Mouse (Mus musculus) left cerebral cortex, postnatal 25 days (tissue): ENCODE data around the gene Tnfrsf14. TPM values are rescaled to one million over a fixed set of nuclear protein-coding genes. Genes with fewer than 3 reads are reported as not detected.

Experiments used
- DNase-seq, 2 experiments: peaks; one replicate each; pipeline ENCODE4 v3.0.0; 2022; ENCODE audit warnings: low spot score in 2 of 2, mixed read lengths in 1 of 2
- intact Hi-C: fragments of 180-260 bp; cut with DNase I; formaldehyde crosslinking; loops from one replicate; pipeline ENCODE4 v1.15.1; 2025
- total RNA-seq, 2 experiments: library from RNA; stranded (reverse); gene quantifications; 2 replicates each; pipeline ENCODE4 v1.2.3; 2021

The Tnfrsf14 gene
- total RNA-seq, 2 experiments from 2014 or later = 1.3 to 1.7 TPM

- intact Hi-C loops = no loop called here
- DNase-seq = no peak
Observed at GRCm38 (mm10) chr4:154952461-154953241, 24.3 kb upstream of the Tnfrsf14 start.

DNA sequence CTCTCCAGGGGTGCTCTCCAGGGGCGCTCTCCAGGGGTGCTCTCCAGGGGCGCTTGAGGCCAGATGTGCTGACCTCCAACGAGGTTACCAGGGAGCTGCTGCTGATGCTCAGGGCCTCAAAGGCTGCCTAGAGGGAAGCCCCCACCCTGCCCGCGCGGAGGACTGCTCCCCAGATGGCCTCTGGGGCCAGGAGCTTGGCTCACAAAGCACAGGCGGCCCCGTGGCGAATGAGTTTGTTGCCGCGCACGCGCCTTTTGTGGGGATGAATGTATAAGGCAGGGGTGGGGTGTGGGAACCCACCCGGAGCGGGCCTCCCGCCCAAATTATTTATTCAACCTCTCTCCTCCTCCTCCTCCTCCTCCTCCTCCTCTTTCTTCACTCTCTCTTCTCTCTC is 21.2 kb upstream of the Tnfrsf14 start:
- DNase-seq = no peak
- intact Hi-C loops = no loop called here

DNA sequence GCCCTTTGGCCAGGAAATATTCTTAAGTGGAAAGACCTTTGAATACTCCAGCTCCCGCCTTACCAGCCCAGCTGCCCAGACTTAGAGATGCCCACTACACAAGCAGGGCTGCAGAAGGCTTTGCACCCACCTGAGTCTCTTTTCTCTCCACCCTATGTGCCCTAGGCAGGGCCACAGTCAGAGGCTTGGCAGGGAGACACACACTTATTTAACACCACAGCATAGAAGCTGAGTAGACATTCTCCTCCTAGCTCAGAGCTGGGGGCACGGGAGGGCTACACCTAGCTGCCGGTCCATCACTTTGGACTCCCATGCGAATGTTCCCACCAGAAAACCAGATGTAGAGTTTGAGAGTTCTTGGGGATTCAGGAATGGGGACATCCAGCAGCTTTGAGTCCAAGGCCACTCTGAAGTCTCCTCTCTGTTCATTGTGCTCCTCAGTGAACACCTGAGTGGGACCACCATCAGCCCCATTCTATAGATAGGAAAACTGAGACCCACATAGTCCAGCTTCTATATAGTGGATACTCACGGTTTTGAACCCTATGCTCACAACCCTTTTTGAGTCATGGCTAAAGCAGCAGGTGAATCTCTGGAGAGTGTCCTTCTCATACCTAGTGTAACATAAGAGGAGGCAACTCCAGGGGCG is 20.7 kb upstream of the Tnfrsf14 start:
- intact Hi-C loops = no loop called here

DNA sequence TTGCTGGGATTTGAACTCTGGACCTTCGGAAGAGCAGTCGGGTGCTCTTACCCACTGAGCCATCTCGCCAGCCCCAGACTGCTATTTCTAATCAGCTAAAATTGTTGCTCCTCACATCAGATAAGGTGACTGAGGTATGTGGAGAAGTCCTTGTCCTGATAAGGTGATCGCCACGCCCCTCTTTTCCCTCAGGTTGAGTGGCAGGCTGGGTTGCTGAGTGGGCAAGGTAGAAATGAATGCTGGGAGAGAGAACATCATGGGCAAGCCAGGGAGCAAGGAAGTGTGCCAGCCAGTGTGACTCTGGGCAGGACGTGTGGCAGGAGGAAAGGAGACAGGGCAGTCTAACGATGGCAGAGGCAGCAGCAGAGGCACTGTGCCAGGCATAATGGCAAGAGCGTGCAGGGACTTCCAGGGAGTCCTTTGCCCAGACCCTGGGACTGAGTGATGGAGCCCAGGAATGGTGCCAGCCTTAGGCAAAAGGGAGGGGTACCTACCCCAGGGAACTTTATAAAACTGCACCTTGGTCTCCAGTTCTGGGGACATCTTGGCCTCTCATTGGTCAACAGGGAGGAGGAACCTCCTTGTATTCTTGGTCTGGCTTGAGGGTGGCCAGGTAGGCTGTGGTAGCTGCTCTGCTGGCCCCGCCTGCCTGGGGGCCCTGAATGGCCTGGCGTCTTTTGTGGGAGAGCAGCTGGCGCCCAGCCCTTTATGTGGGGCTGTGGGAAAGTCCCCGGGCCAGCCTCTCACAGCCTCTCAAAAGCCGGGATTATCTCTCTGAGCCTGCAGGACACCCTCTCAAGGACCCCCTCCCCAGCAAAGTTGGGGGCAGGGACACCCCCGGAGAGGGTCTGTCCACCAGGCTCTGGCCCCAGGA is 19.9 kb upstream of the Tnfrsf14 start:
- intact Hi-C loops = no loop called here
- peak; percentile 40 to 55 for DNase-seq

More for the DNA sequence above, 20.7 kb upstream of the Tnfrsf14 start:
- no peak for DNase-seq

GRCm38 (mm10) chr4:154946319-154946718 is 18.0 kb upstream of the Tnfrsf14 start:
- intact Hi-C loops = no loop called here
- peak in 1 of 2 experiments; percentile 71 for DNase-seq

GRCm38 (mm10) chr4:154944121-154944590 is 15.8 kb upstream of the Tnfrsf14 start:
- intact Hi-C loops = loop anchor here (1.0 to 5.0 kb wide), 3 partner anchors 20 to 66 kb away; partner anchors contain the start of gene Pank4
- DNase-seq = peak; percentile 80 to 91

DNA sequence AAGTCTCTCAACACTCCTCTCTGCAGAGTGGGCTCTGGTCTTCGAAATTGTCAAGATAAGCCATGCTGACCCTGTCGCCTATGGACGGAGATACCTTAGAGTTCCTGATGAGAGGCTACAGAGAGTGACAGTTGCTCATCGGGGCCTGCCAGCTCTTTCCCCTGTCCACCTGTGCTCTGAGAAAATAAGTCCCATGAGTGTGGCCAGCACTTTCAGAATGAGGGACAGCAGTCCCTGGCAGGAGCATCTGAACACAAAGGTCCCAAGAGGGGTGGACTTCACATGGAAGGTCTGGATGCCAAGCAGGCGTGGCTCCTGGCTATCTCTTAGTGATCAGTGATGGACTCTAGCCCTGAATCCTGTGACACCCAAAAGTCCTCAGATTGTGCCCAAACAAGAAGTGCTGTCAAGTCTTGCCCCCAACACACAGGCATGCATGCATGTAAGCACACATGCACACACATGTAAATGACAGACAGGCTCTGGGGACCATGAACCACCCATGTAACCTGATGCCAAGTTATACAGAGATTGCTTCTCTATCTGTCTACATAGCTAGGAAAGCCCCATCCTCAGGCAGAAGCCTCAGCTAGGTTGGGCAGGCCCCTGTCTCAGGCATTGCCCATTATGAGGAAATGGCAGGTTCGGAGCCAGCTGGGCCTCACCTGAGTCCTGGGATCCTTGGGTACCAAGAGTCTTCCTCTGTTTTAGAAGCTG is 15.1 kb upstream of the Tnfrsf14 start:
- intact Hi-C loops = loop anchor here (1.0 to 5.0 kb wide), 3 partner anchors 21 to 65 kb away; partner anchors contain the start of gene Pank4
- no peak for DNase-seq

DNA sequence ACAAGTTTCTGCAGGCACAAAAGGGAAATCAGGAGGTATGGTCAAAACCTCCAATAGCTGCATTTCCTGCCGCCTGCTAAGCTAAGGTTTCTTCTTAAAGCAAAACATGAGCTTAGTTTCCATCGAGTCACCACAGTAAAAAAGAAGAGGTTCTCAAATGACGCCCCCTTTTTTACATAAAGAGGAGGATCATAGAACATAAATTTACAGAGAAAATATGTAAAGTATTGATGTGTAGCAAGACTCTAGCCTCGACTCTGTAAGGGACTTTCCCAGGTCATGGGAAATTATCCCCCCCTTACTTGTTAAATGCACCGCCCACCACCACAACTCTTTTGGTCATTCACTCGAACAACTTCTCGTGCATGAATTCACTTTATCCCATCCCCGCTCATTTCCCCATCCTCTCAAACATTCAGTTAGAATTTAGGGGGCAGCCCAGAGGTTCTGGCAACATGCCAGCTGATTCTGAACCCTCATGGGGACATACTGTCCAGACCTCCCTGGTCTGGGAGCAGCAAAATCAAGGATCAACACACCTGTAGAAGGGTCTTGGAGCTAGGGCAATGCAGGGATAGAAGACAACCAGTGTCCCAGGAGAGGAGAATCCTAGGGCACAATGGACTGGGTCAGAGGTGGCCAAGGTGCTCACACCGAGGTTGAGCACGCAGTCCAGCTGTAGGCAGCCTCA is 14.4 kb upstream of the Tnfrsf14 start:
- DNase-seq = no peak
- intact Hi-C loops = loop anchor here (5.0 kb wide), 1 partner anchor 35 kb away; no protein-coding TSS in a partner anchor

DNA sequence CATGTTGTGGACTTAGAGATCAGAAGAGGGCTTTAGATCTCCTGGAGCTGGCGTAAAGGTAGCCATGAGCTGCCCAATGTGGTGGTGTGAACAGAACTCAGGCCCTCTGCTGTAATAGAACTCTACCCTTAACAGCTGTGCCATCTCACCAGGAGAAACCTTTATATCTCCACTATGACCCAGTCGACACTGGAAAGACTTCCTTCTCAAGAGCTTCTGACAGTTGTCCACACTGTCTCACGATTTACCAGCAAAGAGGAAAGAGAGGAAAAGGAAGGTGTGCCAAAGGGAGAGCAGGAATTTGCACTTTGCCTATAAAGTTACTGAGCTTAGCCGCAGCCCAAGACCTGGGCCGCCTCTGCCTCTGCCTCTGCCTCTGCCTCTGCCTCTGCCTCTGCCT is 13.5 kb upstream of the Tnfrsf14 start:
- intact Hi-C loops = loop anchor here (5.0 kb wide), 1 partner anchor 35 kb away; no protein-coding TSS in a partner anchor
- DNase-seq = no peak

- no peak for DNase-seq
- intact Hi-C loops = loop anchor here (5.0 kb wide), 1 partner anchor 33 kb away; no protein-coding TSS in a partner anchor
Observed at GRCm38 (mm10) chr4:154940156-154940555, 11.8 kb upstream of the Tnfrsf14 start.

DNA sequence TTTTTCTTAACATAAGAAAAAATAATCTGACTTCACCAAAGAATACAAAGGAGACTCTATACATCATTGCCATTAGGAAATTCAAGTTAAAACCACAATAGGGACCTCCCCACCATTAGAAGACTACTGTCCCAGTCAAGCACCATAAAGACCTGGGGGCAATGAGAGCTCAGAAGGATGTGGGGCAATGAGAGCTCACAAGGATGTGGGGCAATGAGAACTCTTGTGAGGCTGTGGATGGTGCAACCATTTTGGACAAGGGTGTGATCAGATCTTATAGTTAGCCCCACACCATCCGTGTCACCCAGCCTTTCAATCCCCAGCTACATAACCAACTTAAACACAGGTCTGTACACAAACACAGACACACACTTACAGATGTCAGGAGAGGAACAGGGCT is 9.4 kb upstream of the Tnfrsf14 start:
- intact Hi-C loops = no loop called here
- DNase-seq = no peak

GRCm38 (mm10) chr4:154936542-154937255 is 8.3 kb upstream of the Tnfrsf14 start:
- intact Hi-C loops = no loop called here
- no peak for DNase-seq

DNA sequence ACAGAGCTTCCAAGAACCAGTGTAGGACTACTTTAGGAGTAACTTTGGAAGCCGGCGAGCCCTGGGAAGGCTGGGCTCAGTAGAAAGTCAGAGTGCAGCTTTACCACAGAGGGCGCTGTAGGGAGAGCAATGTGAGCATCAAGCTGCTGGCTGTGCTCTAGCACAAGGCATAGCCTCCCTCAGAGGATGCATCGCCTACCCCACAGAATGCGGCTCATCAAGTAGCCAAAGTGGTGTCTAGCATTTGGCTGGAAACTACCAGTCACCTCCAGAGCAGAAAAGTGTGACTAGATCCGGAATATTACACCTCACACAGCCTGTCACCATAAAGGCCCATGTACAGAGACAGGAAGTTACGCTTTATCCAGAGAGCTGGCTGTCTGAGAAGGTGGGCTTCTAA is 7.4 kb upstream of the Tnfrsf14 start:
- DNase-seq = no peak
- intact Hi-C loops = no loop called here

DNA sequence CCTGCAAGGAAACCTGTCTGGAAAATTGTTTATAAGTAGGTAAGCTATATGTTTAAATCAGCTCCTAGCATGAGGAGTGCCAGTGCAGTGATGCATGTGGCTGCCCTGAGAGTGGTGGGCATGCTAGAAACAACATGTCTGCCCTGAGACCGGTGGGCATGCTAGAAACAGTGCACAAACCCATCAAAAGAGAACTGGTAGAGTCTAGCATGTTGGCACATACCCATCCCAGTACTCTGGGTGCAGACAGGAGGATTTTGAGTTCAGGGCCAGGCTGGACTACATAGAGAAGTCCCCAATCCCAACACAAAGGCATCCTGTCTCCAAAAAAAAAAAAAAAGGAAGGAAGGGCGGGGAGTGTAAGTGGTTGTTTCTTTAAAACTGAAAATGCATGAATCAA is 6.4 kb upstream of the Tnfrsf14 start:
- intact Hi-C loops = no loop called here

GRCm38 (mm10) chr4:154933306-154933907 is 5.0 kb upstream of the Tnfrsf14 start:
- no peak for DNase-seq
- intact Hi-C loops = no loop called here

More for the DNA sequence above, 6.4 kb upstream of the Tnfrsf14 start:
- DNase-seq = no peak

DNA sequence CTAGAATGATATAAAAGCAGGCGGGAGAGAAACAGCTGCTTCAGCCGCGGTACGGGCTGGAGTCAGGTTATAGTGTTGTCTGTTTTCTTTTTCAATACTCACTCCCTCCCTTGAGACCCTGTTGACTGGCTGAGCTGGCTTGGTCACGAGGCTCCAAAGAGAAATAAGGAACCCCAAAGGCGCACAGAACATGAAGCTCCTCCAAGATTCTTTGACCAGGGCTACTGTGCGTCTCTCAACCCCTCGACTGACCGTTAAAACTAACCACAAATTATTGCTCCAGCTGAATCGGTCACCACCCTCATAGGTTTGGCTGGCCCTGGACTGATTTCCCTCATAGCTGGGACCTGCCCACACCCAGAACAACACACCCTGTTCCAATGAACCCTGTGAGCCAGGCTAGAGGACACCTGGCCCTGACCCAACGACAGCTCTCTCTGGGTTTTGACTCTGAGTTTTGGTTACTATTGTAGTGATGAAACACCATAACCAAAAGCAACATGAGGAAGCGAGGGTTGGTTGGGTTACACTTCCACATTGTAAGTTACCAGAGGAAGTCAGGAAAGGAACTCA is 811 bp upstream of the Tnfrsf14 start:
- intact Hi-C loops = no loop called here

GRCm38 (mm10) chr4:154927899-154928337 is 445 bp downstream of the Tnfrsf14 start:
- DNase-seq = no peak
- intact Hi-C loops = no loop called here

More for the DNA sequence above, 811 bp upstream of the Tnfrsf14 start:
- no peak for DNase-seq
